Mouse (Mus musculus): ENCODE results near the gene Slc12a9. TPM values are rescaled to one million over a fixed set of nuclear protein-coding genes. Genes with fewer than 3 reads are reported as not detected.

Gene Slc12a9
- polyA plus RNA-seq, 1 experiment = 6.4 TPM

DNA sequence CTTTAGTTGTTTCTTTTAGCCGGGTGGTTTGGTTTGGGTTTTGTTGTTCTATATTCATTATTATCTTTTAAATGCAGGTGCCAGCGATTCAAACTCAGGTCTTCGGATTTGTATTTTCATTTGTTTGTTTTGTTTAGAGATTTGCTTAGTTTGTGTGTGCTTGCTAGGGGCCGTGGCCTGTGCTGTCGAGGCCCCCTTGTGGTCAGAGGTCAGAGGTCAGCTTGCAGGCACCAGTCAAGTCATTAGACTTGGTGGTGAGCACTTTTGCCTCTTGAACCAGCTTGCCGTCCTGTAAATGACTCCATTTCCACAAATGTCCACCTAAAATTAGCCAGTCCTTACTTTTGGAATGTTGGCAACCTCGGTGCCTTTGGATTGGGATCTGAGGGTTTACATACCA lies 25.0 kb upstream of the Slc12a9 start:
- TF ChIP-seq FLI1 (IDR thresholded peaks at IDR 0.05; ENCODE audit: low read length) = no peak
- TF ChIP-seq GATA1 (IDR thresholded peaks at IDR 0.05; ENCODE audit: borderline replicate concordance, low read length) = no peak
- H3K36me3 ChIP-seq (replicated peaks; ENCODE audit: low read length) = no peaks in the 10 kb centered on the region
- no peak overlapping the region for H3K4me3 ChIP-seq (replicated peaks)
- peaks cover 6% of the 10 kb centered on the region; the same call in 1 of the 2 replicates for H3K9me3 ChIP-seq
- peaks cover 34% of the 10 kb centered on the region for H3K27me3 ChIP-seq (replicated peaks)
- no peaks in the 10 kb centered on the region; the same call in 1 of the 2 replicates for H3K4me1 ChIP-seq

DNA sequence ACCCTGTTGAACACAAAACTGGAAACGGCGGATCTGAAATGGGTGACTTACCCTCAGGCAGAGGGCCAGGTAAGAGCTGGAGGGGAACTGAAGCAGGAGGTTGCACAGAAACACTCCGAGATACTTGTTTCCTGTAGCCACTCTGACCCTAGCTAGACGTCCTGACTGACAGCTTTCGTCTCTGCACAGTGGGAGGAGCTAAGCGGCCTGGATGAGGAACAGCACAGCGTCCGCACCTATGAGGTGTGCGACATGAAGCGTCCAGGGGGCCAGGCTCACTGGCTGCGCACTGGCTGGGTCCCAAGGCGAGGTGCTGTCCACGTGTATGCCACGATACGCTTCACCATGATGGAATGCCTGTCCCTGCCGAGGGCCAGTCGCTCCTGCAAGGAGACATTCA lies 20.7 kb upstream of the Slc12a9 start:
- H3K4me3 ChIP-seq (replicated peaks) = peak overlapping the region; percentile 25
- H3K36me3 ChIP-seq (replicated peaks; ENCODE audit: low read length) = no peaks in the 10 kb centered on the region
- H3K4me1 ChIP-seq = peaks cover 12% of the 10 kb centered on the region; the same call in 1 of the 2 replicates
- H3K9me3 ChIP-seq = no peaks in the 10 kb centered on the region
- TF ChIP-seq GATA1 (IDR thresholded peaks at IDR 0.05; ENCODE audit: borderline replicate concordance, low read length) (no peak), FLI1 (IDR thresholded peaks at IDR 0.05; ENCODE audit: low read length) (no peak)
- peaks cover 64% of the 10 kb centered on the region for H3K27me3 ChIP-seq (replicated peaks)

DNA sequence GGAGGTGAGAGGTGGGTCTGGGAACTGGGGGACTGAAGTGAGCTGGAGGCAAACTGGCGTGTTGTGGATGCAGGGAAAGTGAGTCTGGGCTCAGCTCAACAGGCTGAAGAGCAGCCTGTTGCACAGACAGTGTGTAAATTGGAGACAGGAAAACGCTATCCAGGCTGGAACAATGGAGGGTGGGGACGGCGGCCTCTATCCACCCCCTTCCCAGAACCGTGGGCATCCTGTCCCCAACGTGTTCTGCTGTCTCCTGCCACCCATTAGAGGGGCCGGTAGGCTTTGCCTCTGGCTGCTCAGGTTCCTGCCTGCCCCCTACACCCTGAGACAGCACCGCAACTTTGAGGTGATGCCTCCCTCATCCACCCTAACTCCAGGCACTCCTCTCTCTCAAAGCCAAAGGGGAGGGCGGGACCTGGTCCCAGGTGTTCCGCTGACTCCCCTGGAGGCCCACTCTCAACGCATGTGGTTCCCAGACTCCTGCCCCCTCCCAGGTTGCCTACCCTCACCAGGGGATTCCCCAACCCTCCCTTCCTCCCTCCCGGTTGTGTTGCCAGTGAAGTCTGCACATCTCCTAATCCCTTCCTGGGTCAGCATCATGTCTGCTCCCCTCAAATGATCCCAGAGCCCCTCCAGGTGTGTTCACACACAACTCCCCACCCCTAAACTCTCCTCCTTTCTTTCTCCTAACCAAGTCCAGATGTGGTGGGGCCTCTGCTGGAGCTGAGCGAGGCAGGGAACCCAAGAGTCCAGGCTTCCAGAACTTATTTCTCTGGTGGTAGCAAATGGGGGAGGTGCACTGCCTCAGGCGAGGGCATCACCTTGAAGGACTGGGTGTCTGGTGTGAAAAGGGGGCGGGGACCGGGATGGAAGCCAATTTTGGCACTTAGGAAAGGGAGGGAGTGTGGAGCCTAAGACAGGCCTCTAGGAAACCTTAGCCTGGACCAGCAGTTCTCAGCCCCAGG lies 18.9 kb upstream of the Slc12a9 start:
- Histone ChIP-seq H3K4me1 (peaks cover 20% of the 10 kb centered on the region), H3K4me3 (replicated peaks) (no peak overlapping the region), H3K27me3 (replicated peaks) (peaks cover 76% of the 10 kb centered on the region), H3K9me3 (no peaks in the 10 kb centered on the region), H3K36me3 (replicated peaks; ENCODE audit: low read length) (no peaks in the 10 kb centered on the region)
- no peak for TF ChIP-seq GATA1 (IDR thresholded peaks at IDR 0.05; ENCODE audit: borderline replicate concordance, low read length)
- TF ChIP-seq FLI1 (IDR thresholded peaks at IDR 0.05; ENCODE audit: low read length) = no peak

DNA sequence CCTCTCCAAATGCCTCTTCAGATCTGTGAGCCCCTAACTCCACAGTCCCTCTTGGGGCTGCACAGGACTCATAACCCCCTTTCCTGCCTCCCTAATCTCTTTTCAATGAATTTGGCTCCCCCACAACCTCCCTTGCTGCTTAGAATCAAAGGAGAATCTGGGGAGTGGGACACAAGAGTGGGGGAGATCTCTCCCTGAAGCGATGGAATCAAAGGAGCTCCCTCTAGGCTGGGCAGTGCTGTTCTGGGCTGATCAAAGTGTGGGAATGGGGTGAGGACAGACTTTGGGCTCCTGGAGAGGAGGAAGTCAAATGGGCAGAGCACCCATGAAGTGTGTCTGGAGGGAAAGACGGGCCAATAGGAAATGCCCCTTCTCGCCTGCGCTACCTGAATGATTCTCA lies 18.0 kb upstream of the Slc12a9 start:
- H3K4me1 ChIP-seq = peaks cover 20% of the 10 kb centered on the region
- H3K4me3 ChIP-seq (replicated peaks) = no peak overlapping the region
- H3K36me3 ChIP-seq (replicated peaks; ENCODE audit: low read length) = no peaks in the 10 kb centered on the region
- H3K9me3 ChIP-seq = no peaks in the 10 kb centered on the region
- H3K27me3 ChIP-seq (replicated peaks) = peaks cover 77% of the 10 kb centered on the region
- TF ChIP-seq FLI1 (IDR thresholded peaks at IDR 0.05; ENCODE audit: low read length) (no peak), GATA1 (IDR thresholded peaks at IDR 0.05; ENCODE audit: borderline replicate concordance, low read length) (no peak)

DNA sequence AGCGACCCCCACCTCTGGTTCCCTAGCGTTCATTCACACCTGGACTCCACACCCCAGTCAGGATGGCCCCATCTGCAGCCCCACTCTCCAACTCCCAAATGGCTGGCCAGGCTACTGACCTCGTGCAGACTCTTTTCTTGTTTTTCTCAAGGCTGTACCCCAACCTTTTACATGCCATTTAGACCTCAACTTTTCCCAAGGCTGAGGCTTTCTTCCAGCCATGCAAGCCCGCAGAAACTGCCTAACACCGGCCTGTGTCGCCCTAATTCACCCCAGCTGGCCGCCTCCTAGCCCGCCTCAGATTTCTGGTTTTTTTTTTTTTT lies 17.6 kb upstream of the Slc12a9 start:
- TF ChIP-seq GATA1 (IDR thresholded peaks at IDR 0.05; ENCODE audit: borderline replicate concordance, low read length) (no peak), FLI1 (IDR thresholded peaks at IDR 0.05; ENCODE audit: low read length) (no peak)
- Histone ChIP-seq H3K4me1 (peaks cover 20% of the 10 kb centered on the region), H3K9me3 (no peaks in the 10 kb centered on the region), H3K27me3 (replicated peaks) (peaks cover 75% of the 10 kb centered on the region), H3K36me3 (replicated peaks; ENCODE audit: low read length) (no peaks in the 10 kb centered on the region), H3K4me3 (replicated peaks) (no peak overlapping the region)

DNA sequence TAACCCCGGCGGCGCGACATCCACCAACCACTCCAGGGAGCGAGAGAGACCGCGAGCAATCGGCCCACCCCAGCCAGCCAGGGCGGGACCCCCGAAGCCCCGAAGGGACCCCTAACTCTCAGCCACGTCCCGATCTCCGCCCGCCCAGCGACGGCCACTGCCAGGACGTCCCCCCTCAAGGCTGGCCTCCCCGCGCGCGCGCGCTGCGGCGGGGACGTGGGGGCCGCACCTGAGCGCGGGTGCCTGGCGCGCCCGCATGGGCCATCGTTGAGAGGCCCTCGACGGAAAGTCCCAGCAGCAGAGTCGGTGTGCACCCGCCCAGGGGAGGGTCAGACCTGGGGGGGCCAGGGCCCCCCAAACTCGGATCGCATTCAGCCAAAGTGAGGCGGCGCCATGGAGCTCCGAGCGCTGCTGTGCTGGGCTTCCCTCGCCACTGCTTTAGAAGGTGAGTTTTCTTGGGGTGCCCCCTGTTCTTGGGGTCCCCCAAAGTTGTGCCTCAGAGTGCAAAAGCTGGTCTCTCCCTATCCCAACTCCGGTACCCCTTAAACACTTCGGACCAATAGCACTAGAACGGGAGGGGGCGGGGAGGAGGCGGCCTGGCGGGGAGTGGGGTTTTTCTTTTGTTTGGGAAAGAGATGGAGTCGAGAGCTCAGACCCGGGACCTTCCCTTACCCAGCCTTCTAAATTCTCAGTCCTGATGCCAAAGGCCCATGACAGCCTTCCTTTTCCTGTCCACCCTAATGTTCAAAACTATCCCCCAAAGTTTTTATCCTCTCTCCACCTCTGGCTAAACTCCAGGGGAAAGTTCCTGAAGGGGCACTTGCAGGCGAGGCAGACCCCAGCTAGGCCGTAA lies 17.0 kb upstream of the Slc12a9 start:
- Histone ChIP-seq H3K4me1 (peaks cover 20% of the 10 kb centered on the region), H3K9me3 (no peaks in the 10 kb centered on the region), H3K36me3 (replicated peaks; ENCODE audit: low read length) (no peaks in the 10 kb centered on the region), H3K4me3 (replicated peaks) (peak overlapping the region; percentile 50), H3K27me3 (replicated peaks) (peaks cover 78% of the 10 kb centered on the region)
- TF ChIP-seq GATA1 (IDR thresholded peaks at IDR 0.05; ENCODE audit: borderline replicate concordance, low read length) (no peak), FLI1 (IDR thresholded peaks at IDR 0.05; ENCODE audit: low read length) (no peak)

DNA sequence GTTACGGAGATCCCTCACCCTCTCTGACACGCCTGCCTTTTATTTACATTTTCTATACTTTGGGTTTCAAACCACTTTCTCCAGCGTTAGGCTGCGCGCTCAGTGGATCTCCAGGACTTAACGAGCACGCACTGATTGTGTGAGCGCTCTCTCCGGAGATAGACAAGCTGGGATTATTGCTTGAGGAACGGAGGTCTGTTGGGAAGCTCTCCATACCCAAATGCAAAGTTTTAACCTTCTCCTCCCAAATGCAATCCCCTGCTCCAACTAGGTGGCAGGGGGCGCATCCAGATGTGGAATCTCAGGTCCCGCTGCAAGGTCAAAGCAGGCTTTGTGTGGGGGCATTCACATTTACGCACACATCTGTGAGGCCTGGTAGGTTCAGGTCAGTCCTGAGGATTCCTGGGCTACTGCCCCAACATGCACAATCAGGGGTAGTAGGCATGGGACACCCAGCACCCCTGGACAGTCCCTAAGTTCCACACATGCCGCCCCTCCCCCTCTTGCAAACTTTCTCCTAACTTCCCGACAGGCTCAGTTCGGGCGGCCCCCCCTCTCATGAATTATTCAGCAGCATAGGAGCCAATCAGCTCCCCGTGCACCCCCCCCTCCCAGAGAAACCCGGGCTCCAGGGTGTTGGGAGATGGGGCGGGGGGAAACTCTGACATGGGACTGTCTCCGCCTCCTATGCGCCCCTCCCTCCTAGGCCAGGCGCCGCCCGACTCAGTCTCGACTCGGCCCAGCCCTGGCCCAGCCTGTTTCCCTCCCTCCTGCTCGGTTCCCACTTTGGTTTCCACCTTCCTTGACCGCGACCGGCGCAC lies 16.2 kb upstream of the Slc12a9 start, which contains the start of gene Ephb4:
Gene Ephb4, plus strand, starts transcription at position 726 of the 821 bp plus-strand sequence.
- Histone ChIP-seq H3K27me3 (replicated peaks) (peaks cover 83% of the 10 kb centered on the region), H3K9me3 (peaks cover 2% of the 10 kb centered on the region), H3K4me1 (peaks cover 20% of the 10 kb centered on the region), H3K36me3 (replicated peaks; ENCODE audit: low read length) (no peaks in the 10 kb centered on the region), H3K4me3 (replicated peaks) (peak within 1 kb of the TSS; percentile 50)
- TF ChIP-seq FLI1 (IDR thresholded peaks at IDR 0.05; ENCODE audit: low read length) (no peak), GATA1 (IDR thresholded peaks at IDR 0.05; ENCODE audit: borderline replicate concordance, low read length) (no peak)

DNA sequence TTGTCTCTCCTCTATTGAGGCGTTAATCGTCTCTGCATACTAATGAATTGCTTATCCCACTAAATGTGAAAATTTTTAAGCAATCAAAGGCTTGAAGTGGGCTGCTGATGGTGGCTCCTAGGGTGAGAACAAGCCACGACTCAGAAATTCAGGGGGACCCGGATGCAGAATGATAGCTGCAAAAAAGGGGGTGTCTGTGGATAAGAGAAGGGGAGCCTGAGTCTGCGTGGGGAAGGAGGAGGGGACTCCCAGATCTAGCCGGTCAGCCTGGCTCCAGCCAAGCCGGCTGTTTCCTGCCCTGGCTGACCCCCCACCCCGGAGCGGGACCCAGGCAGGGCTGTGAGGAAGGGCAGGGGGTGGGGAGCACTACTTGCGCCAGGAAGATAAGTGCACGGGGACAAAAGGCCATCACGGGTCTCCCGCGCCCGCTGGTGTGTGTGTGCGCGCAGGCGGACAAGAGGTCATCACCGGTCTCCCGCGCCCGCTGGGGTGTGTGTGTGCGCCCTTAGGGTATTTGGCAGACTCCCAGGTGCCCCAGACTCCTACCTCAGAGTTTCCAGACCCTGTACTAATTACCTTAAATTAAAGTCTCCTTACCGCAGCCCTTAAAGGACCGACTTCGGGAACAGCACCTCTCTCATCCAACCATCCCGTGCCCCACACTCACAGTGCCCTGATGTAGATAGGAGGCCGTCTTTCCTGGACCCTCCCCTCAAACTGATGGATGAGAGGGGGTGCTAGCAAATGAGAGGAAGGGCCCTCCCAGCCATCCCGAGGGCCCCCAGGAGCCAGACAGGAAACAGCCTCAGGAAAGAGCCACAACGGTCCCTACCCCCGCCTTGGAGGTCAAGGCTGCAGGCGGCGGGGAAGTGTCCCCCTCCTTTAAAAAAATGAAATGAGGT lies 15.3 kb upstream of the Slc12a9 start:
- no peak for TF ChIP-seq FLI1 (IDR thresholded peaks at IDR 0.05; ENCODE audit: low read length)
- no peak overlapping the region for H3K4me3 ChIP-seq (replicated peaks)
- peaks cover 20% of the 10 kb centered on the region for H3K4me1 ChIP-seq
- H3K36me3 ChIP-seq (replicated peaks; ENCODE audit: low read length) = no peaks in the 10 kb centered on the region
- H3K27me3 ChIP-seq (replicated peaks) = peaks cover 80% of the 10 kb centered on the region
- H3K9me3 ChIP-seq = peaks cover 11% of the 10 kb centered on the region
